Mouse (Mus musculus): Measurements from ENCODE around the gene Aktip. TPM values are rescaled to one million over a fixed set of nuclear protein-coding genes. Genes with fewer than 3 reads are reported as not detected.

Gene Aktip
- polyA plus RNA-seq (2012; rRNA removed) = 3.1 and 3.7 TPM in 2 replicates

DNA sequence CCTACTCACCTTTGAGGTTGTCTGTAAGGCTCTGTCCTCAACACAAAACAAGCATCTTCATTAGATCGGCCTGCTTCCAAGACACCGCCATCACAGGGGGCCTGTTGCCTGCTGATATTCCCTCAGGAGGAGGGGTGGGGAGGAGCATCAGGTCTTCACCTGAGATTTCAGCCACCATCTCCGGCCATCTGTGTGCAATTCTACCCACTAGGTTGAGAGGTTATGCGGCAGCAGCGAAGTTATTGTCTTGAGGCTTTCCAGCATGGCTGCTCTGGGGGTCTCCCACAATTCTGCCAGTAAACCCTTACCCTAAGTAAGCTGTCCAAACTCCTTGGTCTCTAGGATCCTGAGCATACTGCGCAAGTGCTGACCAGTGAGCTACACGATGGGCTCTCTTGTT, at the start of gene Aktip:
Gene Aktip (minus strand): TSS at position 101 of the 400 bp plus-strand sequence.

DNA sequence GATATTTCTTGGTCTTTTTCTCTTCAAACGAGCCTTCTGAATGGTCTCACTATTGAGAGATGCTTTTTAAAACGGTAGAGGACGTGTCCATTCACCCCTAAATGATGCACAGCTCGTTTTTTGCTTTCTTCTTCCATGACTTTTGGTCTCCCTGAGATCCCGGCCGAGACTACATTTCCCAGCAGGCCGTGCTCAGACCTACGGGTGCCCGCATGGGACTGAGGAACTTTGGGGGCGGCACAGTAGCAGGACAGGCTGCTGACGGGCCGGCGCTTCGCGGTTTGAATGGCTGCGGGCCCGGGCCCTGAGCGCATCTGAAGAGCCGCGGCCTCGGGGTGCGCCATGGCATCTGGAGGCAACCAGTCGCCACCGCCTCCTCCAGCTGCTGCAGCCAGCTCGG, 129.9 kb downstream of the Aktip start, which contains the start of gene Rbl2:
Gene Rbl2 (plus strand): TSS at position 224 of the 400 bp plus-strand sequence.

Other genes starting within 250 kb of the Aktip start
- gene Rbl2, start 129.9 kb downstream of the Aktip start, polyA plus RNA-seq (2012; rRNA removed) = 5.6 and 5.8 TPM in 2 replicates
- gene Rpgrip1l, start 113.3 kb upstream of the Aktip start, polyA plus RNA-seq (2012; rRNA removed) = 0.92 and 1.2 TPM in 2 replicates
- gene Fto, start 113.5 kb upstream of the Aktip start, polyA plus RNA-seq (2012; rRNA removed) = 8.4 and 10.2 TPM in 2 replicates

All from liver, embryonic 14 days (tissue).